Mouse (Mus musculus) megakaryocyte, embryonic 14.5 days (primary cell): ENCODE results near the gene Fam229a. TPM values are rescaled to one million over a fixed set of nuclear protein-coding genes. Genes with fewer than 3 reads are reported as not detected.

Experiments
- H3K27me3 ChIP-seq: replicated peaks from 2 replicates; pipeline ENCODE3; 2012; ENCODE audit warnings: inconsistent platforms
- H3K36me3 ChIP-seq: replicated peaks from 2 replicates; pipeline ENCODE3; 2012; ENCODE audit warnings: low read length, inconsistent platforms, mixed read lengths
- H3K4me1 ChIP-seq: 2 replicates; pipeline ENCODE4 v1.6.1; 2012; ENCODE audit warnings: inconsistent platforms
- H3K4me3 ChIP-seq: replicated peaks from 2 replicates; pipeline ENCODE3; 2012; ENCODE audit warnings: moderate library complexity, mild to moderate bottlenecking, inconsistent platforms
- H3K9me3 ChIP-seq: 2 replicates; pipeline ENCODE4 v1.6.1; 2012; ENCODE audit warnings: inconsistent platforms
- FLI1 ChIP-seq: IDR thresholded peaks from 2 replicates; pipeline ENCODE4 v1.6.1; 2012; ENCODE audit warnings: low read length, inconsistent platforms, mixed read lengths
- GATA1 ChIP-seq: IDR thresholded peaks from 3 replicates; pipeline ENCODE4 v1.6.1; 2012; ENCODE audit warnings: mixed read lengths, low read length, inconsistent platforms, borderline replicate concordance
- polyA plus RNA-seq: library from polyadenylated mRNA; stranded (reverse); fragments of >175 nt; gene quantifications from 2 replicates; pipeline ENCODE4 v1.2.3, GENCODE M21; 2012; ENCODE audit warnings: low replicate concordance; ENCODE audit not compliant: insufficient read depth

Gene Fam229a
- polyA plus RNA-seq, 1 experiment, result 2.1 TPM

- TF ChIP-seq FLI1, result no peak
- no peak for TF ChIP-seq GATA1
- H3K4me1 ChIP-seq, result peaks cover 40% of the 10 kb centered on the region
- peaks cover 22% of the 10 kb centered on the region for H3K36me3 ChIP-seq
- H3K9me3 ChIP-seq, result no peaks in the 10 kb centered on the region
- no peak overlapping the region for H3K4me3 ChIP-seq
- no peaks in the 10 kb centered on the region for H3K27me3 ChIP-seq
Measured at GRCm38 (mm10) chr4:129459726-129460125, 31.3 kb upstream of the Fam229a start.

- Histone ChIP-seq H3K4me3 (peak overlapping the region; percentile 99), H3K4me1 (peaks cover 37% of the 10 kb centered on the region), H3K36me3 (peaks cover 33% of the 10 kb centered on the region), H3K27me3 (no peaks in the 10 kb centered on the region), H3K9me3 (no peaks in the 10 kb centered on the region)
- TF ChIP-seq GATA1, result no peak
- TF ChIP-seq FLI1, result no peak
Measured at GRCm38 (mm10) chr4:129460827-129461182, 30.2 kb upstream of the Fam229a start.

- TF ChIP-seq FLI1 (no peak), GATA1 (no peak)
- H3K4me3 ChIP-seq, result peak within 1 kb of the TSS; percentile 99
- H3K36me3 ChIP-seq, result peaks cover 39% of the 10 kb centered on the region
- no peaks in the 10 kb centered on the region for H3K9me3 ChIP-seq
- H3K27me3 ChIP-seq, result no peaks in the 10 kb centered on the region
- peaks cover 37% of the 10 kb centered on the region for H3K4me1 ChIP-seq
Measured at GRCm38 (mm10) chr4:129461183-129461960, 29.6 kb upstream of the Fam229a start, which contains the start of gene Bsdc1. Gene Bsdc1, plus strand, starts transcription at chr4:129461581.

GRCm38 (mm10) chr4:129462118-129462517 lies 28.9 kb upstream of the Fam229a start:
- Histone ChIP-seq H3K4me3 (peak overlapping the region; percentile 99), H3K4me1 (peaks cover 42% of the 10 kb centered on the region), H3K9me3 (no peaks in the 10 kb centered on the region), H3K36me3 (peaks cover 46% of the 10 kb centered on the region), H3K27me3 (no peaks in the 10 kb centered on the region)
- TF ChIP-seq FLI1 (no peak), GATA1 (no peak)

GRCm38 (mm10) chr4:129463097-129464059 lies 27.6 kb upstream of the Fam229a start:
- Histone ChIP-seq H3K9me3 (no peaks in the 10 kb centered on the region), H3K4me1 (peaks cover 50% of the 10 kb centered on the region), H3K27me3 (no peaks in the 10 kb centered on the region), H3K36me3 (peaks cover 59% of the 10 kb centered on the region), H3K4me3 (peak overlapping the region; percentile 99)
- no peak for TF ChIP-seq GATA1
- no peak for TF ChIP-seq FLI1

GRCm38 (mm10) chr4:129464286-129464815 lies 26.6 kb upstream of the Fam229a start:
- H3K36me3 ChIP-seq, result peaks cover 69% of the 10 kb centered on the region
- no peaks in the 10 kb centered on the region for H3K9me3 ChIP-seq
- H3K27me3 ChIP-seq, result no peaks in the 10 kb centered on the region
- peak overlapping the region; percentile 65 for H3K4me3 ChIP-seq
- H3K4me1 ChIP-seq, result peaks cover 50% of the 10 kb centered on the region
- TF ChIP-seq GATA1 (no peak), FLI1 (no peak)

GRCm38 (mm10) chr4:129476047-129476446 lies 14.9 kb upstream of the Fam229a start:
- H3K4me1 ChIP-seq, result peaks cover 12% of the 10 kb centered on the region
- H3K36me3 ChIP-seq, result peaks cover 94% of the 10 kb centered on the region
- TF ChIP-seq GATA1 (no peak), FLI1 (no peak)
- no peaks in the 10 kb centered on the region for H3K27me3 ChIP-seq
- H3K4me3 ChIP-seq, result no peak overlapping the region
- H3K9me3 ChIP-seq, result no peaks in the 10 kb centered on the region

- H3K9me3 ChIP-seq, result no peaks in the 10 kb centered on the region
- no peaks in the 10 kb centered on the region for H3K27me3 ChIP-seq
- H3K4me3 ChIP-seq, result no peak overlapping the region
- peaks cover 22% of the 10 kb centered on the region for H3K4me1 ChIP-seq
- peaks cover 97% of the 10 kb centered on the region for H3K36me3 ChIP-seq
- no peak for TF ChIP-seq GATA1
- TF ChIP-seq FLI1, result no peak
Measured at GRCm38 (mm10) chr4:129479863-129480262, 11.1 kb upstream of the Fam229a start.

GRCm38 (mm10) chr4:129481090-129481489 lies 9.9 kb upstream of the Fam229a start:
- H3K36me3 ChIP-seq, result peaks cover 99% of the 10 kb centered on the region
- no peaks in the 10 kb centered on the region for H3K9me3 ChIP-seq
- H3K4me3 ChIP-seq, result no peak overlapping the region
- no peaks in the 10 kb centered on the region for H3K27me3 ChIP-seq
- TF ChIP-seq FLI1 (no peak), GATA1 (no peak)
- H3K4me1 ChIP-seq, result peaks cover 17% of the 10 kb centered on the region

- no peak overlapping the region for H3K4me3 ChIP-seq
- peaks cover 61% of the 10 kb centered on the region for H3K4me1 ChIP-seq
- H3K27me3 ChIP-seq, result peaks cover 34% of the 10 kb centered on the region
- TF ChIP-seq GATA1 (no peak), FLI1 (no peak)
- H3K36me3 ChIP-seq, result peaks cover 1% of the 10 kb centered on the region
- no peaks in the 10 kb centered on the region for H3K9me3 ChIP-seq
Measured at GRCm38 (mm10) chr4:129494681-129495080, 3.7 kb downstream of the Fam229a start.
